Mouse (Mus musculus): ENCODE data around the gene Trpc4ap. TPM values are rescaled to one million over a fixed set of nuclear protein-coding genes. Genes with fewer than 3 reads are reported as not detected.
"Not testable (repeated sequence)": the region's sequence is repeated elsewhere in the genome, so short reads cannot be mapped to it uniquely, and the experiment has no call there.

Trpc4ap gene
- total RNA-seq, 2 experiments from 2014 or later, result 84.3 to 86.1 TPM

DNA sequence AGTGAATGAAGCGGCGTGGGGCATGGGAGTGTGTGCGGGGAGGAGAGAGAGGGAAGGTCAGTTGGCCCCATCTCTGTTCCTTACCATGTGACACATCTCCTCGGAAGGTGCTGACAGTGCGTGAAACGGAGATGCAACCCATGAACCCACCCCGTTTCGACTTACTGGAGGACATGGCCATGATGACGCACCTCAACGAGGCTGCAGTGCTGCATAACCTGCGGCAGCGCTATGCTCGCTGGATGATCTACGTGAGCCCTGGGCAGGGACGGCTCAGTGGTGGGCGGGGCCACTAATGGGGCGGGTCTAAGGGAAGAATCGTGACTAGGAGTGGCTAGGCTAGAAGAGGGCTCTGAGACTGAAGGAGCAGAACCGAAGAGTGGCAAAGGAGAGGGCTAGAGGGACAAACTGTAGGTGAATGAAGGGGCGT is 78.8 kb downstream of the Trpc4ap start:
- peak; percentile 40 for DNase-seq

DNA sequence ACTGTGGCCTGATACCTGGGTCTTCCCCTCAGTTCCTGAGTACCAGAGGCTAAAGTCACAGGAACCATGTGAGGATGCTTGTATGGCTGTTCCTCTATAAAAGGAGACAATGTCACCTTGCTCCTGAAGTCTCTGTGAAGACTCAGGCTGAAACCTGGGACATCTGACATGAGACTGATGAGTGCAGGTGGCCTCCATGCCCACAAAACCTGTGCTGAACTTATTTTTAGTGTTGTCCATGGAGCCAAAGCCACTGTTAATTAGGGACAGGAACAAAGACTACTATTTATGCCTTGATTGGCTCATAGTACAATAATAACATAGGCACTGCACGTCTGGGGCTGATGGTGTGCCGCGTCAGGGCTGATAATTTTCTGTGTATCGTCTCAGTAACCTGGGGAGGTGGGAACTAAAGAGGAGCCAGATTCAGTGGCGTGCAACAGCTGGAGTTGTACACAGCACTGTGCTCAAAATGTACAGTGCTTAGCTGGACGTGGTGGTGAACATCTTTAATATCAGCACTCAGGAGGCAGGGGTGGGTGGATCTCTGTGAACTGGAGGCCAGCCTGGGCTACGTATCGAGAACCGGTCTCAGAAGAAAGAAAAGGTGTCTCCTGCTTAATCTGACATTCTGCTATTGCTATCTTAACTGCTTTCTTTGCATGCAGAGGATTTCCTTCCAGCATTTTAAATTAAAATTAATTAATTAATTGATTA is 80.2 kb downstream of the Trpc4ap start:
- DNase-seq, result no peak

DNA sequence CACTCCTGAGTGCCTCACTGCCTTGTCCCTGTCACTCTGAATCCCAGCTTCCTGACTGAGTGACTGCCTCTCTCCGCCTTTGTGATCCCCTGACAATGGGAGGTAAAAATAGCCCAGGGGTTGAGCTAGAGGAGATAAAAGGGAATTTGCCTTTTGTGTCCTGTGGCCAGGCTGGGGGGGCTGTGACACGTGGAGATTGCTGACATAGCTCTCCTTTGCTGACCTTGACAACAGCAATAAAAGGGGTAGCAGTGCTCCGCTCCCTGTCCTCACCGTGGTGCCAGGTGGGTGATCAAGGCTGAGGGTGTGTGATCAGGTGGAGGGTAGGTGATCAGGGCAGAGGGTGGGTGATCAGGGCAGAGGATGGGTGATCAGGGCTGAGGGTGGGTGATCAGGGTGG is 81.2 kb downstream of the Trpc4ap start, which contains the start of gene Myh7b:
Myh7b (plus strand) TSS at position 235 of the 400 bp plus-strand sequence.
- no peak for DNase-seq

DNA sequence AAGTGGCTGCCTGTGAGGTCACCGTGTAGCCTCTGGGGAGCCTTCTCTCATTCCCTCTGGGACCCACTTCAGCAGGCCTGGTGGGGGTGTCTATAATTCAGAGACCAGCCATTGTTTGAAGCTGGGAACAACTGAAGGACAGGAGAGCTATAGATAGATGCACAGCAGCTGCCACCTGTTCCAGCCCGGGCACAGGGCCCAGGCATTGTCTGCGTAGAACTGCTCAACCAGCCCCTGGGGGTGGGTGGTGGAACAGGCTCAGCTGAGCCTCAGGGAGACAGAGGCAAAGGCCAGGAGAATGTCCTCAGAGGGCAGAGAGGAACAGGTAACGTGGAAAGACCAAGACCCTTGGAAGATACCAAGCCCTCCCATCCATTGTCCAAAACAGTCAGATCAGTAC is 85.8 kb downstream of the Trpc4ap start:
- DNase-seq, result no peak

DNA sequence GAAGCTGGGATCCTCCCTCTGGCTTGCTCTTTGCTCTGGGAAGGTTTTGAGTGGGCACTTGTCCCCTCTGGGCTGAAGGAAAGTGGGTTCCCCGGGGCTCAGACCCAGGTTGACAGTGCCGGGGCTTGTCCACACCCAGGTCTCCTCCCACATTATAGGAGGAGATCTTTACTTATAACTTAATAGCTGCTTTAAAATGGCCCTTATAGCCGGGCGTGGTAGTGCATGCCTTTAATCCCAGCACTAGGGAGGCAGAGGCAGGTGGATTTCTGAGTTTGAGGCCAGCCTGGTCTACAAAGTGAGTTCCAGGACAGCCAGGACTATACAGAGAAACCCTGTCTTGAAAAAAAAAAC is 87.0 kb downstream of the Trpc4ap start:
- DNase-seq, result not testable (repeated sequence)

DNA sequence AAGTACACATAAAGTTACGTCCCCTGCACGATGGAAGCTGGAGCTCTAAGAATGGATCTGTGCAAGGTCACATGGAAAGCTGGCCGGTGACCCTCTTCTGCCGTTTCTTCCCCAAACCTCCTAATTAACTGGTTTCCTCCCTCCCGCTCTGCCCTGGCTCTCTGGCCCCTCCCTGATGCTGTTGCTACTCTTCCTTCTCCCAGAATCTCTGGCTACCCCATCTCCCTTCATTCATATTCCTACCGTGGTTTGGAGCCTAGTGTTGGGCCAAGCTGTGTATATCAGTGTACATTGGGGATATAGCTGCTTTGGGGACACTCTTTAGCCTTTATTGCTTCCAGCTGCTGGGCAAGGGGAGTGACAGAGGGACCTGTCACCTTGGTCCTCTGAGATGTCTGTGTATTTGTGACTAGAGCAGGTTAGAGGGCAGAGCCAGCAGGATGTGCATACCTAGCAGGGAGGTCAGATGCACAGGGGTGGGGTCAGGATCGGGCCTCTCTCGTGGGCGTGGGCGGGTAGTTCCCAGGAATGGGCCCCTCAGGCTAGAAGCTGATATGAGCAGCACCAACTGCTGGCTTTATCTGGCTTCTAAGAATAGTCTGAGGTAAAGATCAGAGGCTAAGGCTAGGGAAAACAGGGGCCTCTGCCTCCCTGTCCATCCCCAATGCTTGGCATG is 87.5 kb downstream of the Trpc4ap start:
- DNase-seq, result no peak

DNA sequence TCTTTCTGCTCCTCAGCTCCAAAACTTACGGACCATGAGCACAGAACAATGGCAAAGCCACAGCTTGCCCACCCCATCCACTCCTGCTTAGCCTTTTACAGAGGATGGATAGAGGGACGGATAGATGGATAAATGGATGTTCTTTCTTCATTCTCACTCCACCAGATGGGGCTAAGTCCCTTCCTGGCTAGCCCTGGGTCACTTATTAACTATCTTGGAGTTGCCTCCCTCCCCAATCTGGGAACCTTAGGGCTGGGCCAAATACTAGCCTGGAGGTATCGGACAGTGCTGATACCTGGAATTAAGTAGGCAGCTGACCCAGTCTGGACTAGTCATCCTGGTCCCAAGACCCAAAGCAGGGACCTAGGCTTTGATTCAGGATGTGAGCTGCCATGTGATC is 88.5 kb downstream of the Trpc4ap start:
- no peak for DNase-seq

DNA sequence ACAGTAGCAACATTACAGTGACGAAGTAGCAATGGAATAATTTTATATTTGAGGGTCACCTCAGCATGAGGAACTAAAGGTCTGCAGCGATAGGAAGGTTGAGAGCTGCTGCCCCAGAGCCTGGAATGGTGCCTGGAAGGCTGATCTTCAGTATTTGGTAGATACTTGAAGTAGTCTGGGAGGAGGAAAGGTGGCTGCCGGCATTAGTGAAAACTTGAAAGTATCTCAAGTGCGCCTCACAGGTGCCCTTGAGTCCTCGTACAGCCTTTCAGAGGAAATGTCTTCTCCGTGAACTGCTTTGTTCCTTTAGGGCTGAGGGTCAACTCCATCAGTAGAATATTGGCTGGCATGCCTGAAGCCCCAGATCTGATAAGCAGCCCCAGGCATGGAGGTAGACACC is 96.7 kb downstream of the Trpc4ap start:
- DNase-seq, result no peak

DNA sequence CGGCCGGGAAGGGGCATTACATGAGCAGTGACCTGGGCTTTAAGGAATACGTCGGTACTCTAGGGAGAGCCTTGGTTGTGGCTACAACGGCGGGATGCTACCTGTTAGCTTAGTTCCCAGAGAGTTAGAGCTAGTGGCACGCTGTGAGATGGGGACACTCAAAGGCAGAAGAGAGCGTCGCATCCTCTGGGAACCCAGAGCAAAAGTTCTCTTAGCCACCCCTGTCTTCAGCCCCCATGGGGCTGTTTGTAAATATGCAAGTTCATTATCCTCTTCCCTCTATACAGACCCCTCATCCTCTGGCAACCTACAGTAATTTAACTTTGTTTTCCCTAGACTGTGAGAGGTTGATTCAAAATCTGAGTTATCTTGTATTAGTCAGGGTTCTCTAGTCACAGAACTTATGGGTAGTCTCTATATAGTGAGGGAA is 99.3 kb downstream of the Trpc4ap start:
- DNase-seq, result no peak

DNA sequence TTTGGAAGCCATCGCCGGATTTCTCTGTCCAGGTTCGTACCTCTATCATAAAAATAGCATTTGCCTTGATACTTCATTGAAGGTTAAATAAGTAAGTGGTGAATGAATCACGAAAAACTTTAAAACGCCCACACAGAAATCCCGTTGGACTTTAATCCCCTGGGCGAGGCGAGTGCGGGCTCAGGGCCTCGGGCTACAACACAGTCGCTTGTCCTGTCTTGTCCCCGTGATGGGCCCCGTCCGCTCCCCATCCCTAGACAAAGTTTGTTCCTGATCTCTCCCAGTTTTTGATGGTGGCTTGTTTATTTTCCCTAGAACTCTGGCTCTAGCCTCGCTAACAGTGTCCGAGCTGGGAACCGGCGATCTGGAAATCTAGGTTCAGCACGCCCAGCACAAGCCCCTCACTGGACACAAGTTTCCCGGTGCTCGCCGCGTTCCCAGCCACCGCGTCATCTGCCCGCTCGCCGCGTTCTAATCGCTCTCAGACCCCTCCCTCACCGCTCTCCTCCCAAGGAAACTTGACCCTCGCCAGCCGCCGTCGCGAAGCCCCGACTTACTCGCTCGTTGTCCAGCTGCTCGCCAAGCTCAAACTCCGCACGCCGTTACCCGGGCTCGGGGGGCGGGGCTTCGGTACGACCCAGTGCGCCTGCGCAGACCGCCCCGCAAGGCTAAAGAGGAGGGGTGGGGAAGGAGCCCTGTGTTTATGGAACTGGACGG is 99.9 kb downstream of the Trpc4ap start, which contains the start of gene Gss:
Gss (minus strand) TSS at position 674 of the 717 bp plus-strand sequence.
- DNase-seq, result peak; percentile 99

DNA sequence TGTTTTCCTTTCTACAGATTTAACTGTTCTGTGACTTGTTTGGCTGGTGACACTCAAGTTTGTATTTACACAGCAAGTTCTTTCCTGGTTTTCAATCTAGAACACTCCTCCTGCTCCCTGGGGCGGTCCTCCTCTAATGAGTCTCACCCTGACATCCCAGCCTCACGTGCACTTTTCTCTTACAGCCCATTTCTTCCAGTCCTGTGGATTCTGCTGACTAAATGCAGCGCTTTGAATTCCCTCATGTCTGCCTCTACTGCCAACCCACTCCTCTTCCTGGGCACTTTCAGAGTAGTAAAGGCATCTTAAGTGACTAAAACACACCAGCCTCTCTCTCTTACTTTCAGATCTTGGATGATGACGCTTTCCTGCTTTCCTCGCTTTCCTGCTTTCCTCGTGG is 100.5 kb downstream of the Trpc4ap start:
- DNase-seq, result no peak

DNA sequence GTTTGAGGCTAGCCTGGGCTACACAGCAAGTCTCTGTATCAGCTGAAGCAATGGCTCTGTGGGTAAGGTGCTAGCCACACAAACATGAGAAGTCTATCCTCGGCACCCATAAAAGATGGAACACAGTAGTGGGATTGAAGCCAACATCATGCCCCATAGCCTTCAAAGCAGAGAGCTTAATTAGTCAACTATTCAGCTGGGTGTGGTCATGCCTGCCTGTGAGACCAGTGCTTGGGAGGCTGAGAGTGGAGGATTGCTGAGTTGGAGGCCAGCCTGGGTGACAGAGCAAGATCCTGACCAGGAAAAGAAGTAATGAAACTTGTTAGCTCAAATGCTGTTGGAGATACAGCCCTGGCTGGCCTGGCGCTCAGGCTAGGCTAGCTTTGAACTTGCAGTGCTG is 101.3 kb downstream of the Trpc4ap start:
- DNase-seq, result no peak

DNA sequence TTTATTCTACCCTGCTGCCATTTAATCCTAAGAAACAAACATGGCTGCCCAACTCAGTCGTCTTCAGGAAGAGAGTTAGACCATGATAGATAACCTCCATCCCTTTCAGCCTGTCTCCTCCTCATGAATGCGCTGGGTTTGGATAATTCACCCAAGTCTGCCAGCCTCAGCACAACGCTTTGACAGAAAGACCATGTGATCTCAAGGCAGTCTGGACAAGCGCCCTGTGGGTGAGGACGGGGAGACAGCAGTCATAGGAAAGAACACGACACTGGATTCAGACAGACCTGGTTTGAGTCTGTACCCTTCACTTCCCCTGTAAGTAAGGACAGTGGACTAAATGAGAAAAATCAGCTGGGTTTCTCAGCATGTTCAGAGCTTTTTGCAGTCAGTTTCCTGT is 102.7 kb downstream of the Trpc4ap start:
- no peak for DNase-seq

DNA sequence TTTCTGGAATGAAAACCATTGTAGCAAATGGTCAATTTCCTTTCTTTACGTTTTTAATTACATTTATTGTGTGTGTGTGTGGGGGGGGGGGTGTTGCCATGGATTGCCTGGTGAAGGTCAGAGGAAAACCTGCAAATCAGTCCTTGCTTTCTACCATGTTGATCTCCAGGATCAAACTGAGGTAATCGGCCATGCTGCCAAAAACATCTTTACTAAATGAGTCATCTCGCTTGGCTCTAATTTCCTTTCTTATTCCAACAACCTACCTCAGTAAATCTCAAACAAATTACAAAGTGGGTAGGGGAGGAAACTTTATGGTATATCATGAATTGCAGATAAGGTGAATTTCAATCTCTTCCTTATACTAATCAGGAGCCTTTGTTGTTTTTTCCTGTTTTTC is 104.0 kb downstream of the Trpc4ap start:
- no peak for DNase-seq

DNA sequence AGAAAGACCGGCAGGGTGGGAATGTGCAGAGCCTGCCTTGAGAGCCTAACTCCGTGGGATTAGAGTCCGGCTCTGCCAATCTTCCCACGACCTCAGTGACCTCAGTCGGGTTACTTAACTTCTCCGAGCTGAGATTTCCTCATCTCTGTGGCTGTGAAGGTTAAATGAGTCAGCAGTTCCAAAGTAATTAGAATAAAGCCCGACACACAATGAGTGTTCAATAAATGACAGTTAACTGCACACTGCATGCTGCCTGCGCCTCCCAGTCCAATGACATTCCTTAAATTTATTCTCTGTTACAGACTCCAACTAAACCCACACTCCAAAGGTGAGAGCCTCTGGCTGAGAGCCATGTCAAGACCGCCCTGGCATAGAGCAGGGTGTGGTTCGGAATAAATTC is 106.7 kb downstream of the Trpc4ap start:
- DNase-seq, result no peak

DNA sequence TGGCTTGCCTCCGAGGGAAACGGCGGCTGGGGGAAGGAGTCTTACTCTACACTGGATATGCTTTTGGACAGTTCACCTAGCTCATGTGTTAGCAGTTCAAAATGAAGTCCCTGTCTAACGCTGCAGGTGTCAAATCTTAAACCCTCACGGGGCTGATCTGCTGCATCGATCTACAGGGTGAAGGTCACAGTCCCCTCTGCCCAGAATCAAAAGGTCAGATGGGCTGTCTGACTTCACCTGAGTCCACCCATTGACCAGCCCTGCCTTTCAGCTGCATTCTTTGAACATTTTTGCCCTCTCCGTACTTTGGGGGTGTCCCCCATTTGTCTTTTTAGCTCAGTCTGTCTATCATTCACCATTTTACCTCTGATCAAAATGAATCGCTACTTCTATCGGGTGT is 107.1 kb downstream of the Trpc4ap start:
- DNase-seq, result no peak

Small RNAs within 50 kb of the gene (microRNA-seq; reads per million reads assigned to microRNA genes)
- gene Mir499 (ENCODE audit: borderline replicate concordance in 2 of 2), result 598 to 799 reads per million in 2 experiments

Other genes with a start within 250 kb of the Trpc4ap start
- 10 to 100 TPM; 13.0 to 13.8 TPM for gene Ncoa6, start 218.5 kb downstream of the Trpc4ap start, total RNA-seq (2021)
- 10 to 100 TPM; 27.0 to 31.2 TPM for gene Acss2, start 174.4 kb downstream of the Trpc4ap start, total RNA-seq (2021)
- under 1 TPM; 0.41 to 0.80 TPM for gene Ggt7, start 174.1 kb downstream of the Trpc4ap start, total RNA-seq (2021)
- 1 to 10 TPM; 5.6 to 5.9 TPM for gene Gss, start 99.6 kb downstream of the Trpc4ap start, total RNA-seq (2021)
- 1 to 10 TPM in 1 of 2 experiments, under 1 TPM in 1; 0.88 to 5.0 TPM for gene Myh7b, start 81.2 kb downstream of the Trpc4ap start, total RNA-seq (2021)
- gene Edem2, start 37.1 kb upstream of the Trpc4ap start, total RNA-seq (2021), result 1 to 10 TPM; 3.9 to 5.0 TPM
- gene Gm17581, start 43.5 kb upstream of the Trpc4ap start, total RNA-seq (2021), result not detected
- gene Procr, start 58.7 kb upstream of the Trpc4ap start, total RNA-seq (2021), result 10 to 100 TPM in 1 of 2 experiments, 1 to 10 TPM in 1; 5.9 to 12.4 TPM
- gene Mmp24, start 83.0 kb upstream of the Trpc4ap start, total RNA-seq (2021), result not detected
- 10 to 100 TPM; 22.3 to 25.3 TPM for gene BC029722, start 127.0 kb upstream of the Trpc4ap start, total RNA-seq (2021)
- 10 to 100 TPM; 38.6 to 45.3 TPM for gene Eif6, start 134.5 kb upstream of the Trpc4ap start, total RNA-seq (2021)
- gene Fam83c, start 142.5 kb upstream of the Trpc4ap start, total RNA-seq (2021), result not detected
- 100 to 1,000 TPM; 140 to 156 TPM for gene Uqcc1, start 237.9 kb upstream of the Trpc4ap start, total RNA-seq (2021)
- not detected for gene Gm15557, start 248.3 kb upstream of the Trpc4ap start, total RNA-seq (2021)